Mouse (Mus musculus) left cerebral cortex, postnatal 36 days (tissue): ENCODE results near the gene Gm1673. TPM values are rescaled to one million over a fixed set of nuclear protein-coding genes. Genes with fewer than 3 reads are reported as not detected.
"Not testable (repeated sequence)": the region's sequence is repeated elsewhere in the genome, so short reads cannot be mapped to it uniquely, and the experiment has no call there.

Source experiments
- DNase-seq, 2 experiments: peaks; one replicate each; pipeline ENCODE4 v3.0.0; 2021 to 2022; ENCODE audit warnings: low spot score in 2 of 2, mixed read lengths in 1 of 2
- intact Hi-C: fragments of 180-260 bp; cut with DNase I; formaldehyde crosslinking; loops from one replicate; pipeline ENCODE4 v1.15.1; 2025
- total RNA-seq, 2 experiments: library from RNA; stranded (reverse); gene quantifications; 2 replicates each; pipeline ENCODE4 v1.2.3; 2021

Gene Gm1673
- total RNA-seq: 10 to 100 TPM; 77.3 to 91.5 TPM

GRCm38 (mm10) chr5:33983309-33984121 lies at the start of gene Gm1673:
Gene Gm1673 (plus strand): TSS chr5:33983433.
- intact Hi-C loops: no loop called here
- peak; percentile 90 to 92 for DNase-seq

DNA sequence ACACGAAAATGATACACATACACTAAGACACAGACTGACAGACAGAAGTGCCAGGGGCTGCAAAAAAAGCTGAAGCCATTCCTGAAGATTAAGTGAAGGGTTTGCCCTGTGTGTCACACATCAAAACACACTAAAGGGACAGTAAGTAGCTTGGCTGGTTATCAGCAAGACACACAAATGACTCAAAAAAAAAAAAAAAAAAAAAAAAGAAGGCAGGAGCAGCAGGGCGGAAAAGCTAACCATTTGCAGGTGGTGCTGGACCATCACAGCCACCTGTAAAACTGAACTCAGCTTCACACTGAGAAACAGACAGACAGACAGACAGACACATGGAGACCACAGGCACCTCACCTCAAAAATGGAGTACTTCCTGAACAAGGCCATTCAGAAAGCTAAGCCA lies 49.2 kb upstream of the Gm1673 start:
- intact Hi-C loops: loop anchor here (10.0 kb wide), 1 partner anchor 279 kb away; the partner anchor contains the start of genes Slbp, Tacc3 and Tmem129
- no peak for DNase-seq

GRCm38 (mm10) chr5:33934877-33935276 lies 48.4 kb upstream of the Gm1673 start:
- intact Hi-C loops: loop anchor here (5.0 to 10.0 kb wide), 2 partner anchors 113 to 280 kb away; partner anchors contain the start of genes Nsd2, Slbp, Tacc3 and Tmem129
- no peak for DNase-seq

GRCm38 (mm10) chr5:33935700-33936111 lies 47.5 kb upstream of the Gm1673 start:
- DNase-seq: no peak
- intact Hi-C loops: loop anchor here (2.0 to 10.0 kb wide), 3 partner anchors 61 to 281 kb away; partner anchors contain the start of genes Nsd2, Slbp, Tacc3 and Tmem129

- peak; percentile 99 for DNase-seq
- intact Hi-C loops: loop anchor here (2.0 to 10.0 kb wide), 3 partner anchors 61 to 281 kb away; partner anchors contain the start of genes Nsd2, Slbp, Tacc3 and Tmem129
These were observed 47.0 kb upstream of the Gm1673 start, which contains the start of gene Nelfa for GRCm38 (mm10) chr5:33936120-33936707. Gene Nelfa (minus strand): TSS chr5:33936413.

GRCm38 (mm10) chr5:33937230-33937629 lies 46.0 kb upstream of the Gm1673 start:
- DNase-seq: no peak
- intact Hi-C loops: loop anchor here (2.0 to 10.0 kb wide), 3 partner anchors 60 to 282 kb away; partner anchors contain the start of genes Nsd2, Slbp, Tacc3 and Tmem129

DNA sequence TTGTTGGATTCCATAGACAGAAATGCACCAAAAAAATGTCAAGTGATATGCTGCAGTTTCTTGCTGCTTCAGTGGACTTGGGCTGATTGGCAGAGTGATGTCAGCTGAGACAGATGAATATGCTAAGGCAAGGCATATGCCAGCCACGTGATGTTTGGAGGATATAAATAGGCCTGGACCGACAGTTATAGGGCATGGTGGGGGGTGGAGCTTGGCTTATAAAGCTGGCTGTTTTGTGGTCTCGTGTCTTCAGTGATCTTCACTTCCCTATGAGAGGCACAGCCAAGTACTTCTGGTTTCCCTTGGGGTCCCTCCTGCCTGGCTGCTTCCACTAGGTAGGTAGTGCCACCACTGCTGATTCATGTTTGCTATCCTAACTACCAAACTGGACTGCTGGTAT lies 44.8 kb upstream of the Gm1673 start:
- no peak for DNase-seq
- intact Hi-C loops: loop anchor here (5.0 to 10.0 kb wide), 2 partner anchors 116 to 284 kb away; partner anchors contain the start of genes Nsd2, Slbp, Tacc3 and Tmem129

DNA sequence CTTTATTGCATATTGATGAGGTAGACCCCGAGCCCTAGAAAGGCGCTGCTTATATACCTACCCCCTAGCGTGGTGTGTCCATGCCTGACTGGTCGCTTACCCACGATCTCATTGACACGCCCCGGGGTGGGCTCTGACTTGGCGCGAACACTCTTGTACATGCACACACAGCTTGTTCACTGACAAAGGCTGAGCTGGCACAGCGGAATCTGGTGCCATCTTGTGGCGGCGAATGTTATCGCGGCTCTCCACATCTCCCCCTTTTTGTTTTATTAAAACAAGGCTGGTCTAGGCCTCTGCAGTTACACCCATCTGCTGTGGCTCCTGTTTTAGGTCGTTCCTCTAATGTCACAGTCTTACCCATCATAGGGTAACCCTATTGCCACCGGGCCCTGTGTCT lies 36.2 kb upstream of the Gm1673 start:
- intact Hi-C loops, DNase-seq: not testable (repeated sequence)

DNA sequence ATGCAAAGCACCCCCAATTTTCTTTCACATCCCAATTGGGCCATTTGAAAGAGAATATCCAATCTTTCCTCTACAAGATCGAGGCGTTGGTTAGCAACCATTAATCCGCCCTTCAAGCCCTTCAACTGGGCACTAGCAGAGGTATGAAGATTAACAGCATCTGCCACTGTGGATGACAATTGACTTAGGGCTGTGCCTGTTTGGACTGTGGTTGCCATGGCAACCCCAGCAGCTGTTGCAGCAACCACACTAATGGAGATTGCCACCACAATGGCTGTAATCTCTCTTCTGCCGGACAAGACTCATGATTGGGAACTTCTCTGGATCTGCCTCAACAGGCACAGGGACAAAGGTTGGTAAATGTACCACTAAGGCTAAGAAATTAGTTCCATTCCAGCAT lies 34.9 kb upstream of the Gm1673 start:
- no peak for DNase-seq
- intact Hi-C loops: no loop called here

DNA sequence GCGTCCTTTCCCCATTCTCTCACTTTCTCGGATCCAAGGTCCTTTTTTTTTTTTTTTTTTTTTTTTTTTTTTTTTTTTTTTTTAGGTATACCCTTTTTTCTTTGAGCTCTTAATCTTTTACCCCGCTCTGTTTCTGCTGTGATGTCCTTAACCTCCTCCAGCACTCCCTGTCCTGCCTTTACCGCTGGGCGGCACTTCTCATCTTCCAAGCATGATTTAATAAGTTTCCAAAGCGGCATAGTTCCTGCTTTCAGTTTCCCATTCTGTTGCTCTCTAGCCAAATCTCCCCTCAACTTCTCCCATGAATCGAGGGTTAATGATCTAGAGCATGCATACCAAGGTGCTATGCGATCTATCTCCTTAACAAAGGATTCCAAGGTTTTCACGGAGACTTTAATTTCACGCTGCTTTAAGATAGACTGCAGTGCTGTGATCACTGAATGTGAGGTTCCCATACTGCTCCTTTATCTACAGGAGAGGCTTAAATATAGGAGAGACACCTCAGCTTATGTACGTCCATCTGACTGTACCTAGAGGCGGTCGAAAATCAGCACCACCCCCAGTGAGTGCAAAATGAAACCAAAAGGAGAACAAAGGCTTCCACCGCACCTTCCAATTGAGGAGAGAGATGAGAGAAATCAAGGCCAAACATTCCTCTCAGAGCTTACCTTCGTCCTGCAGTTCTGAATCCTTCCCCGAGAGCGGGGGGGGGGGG lies 29.6 kb upstream of the Gm1673 start:
- no peak for DNase-seq
- intact Hi-C loops: no loop called here

DNA sequence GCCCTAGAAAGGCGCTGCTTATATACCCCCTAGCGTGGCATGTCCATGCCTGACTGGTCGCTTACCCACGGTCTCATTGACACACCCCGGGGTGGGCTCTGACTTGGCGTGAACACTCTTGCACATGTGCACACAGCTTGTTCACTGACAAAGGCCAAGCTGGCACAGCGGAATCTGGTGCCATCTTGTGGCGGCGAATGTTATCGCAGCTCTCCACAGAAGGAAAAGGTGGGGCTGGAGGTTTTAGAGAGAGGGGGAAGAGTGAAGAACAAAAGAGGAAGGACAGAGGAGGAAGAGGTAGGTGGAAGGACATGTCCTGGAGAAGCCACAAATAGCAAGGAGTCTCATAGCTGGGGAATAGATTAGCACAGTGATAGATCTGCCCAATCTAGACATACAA lies 28.9 kb upstream of the Gm1673 start:
- peak; percentile 81 to 84 for DNase-seq
- intact Hi-C loops: no loop called here

- intact Hi-C loops: no loop called here
- no peak for DNase-seq
These were observed 27.4 kb upstream of the Gm1673 start for GRCm38 (mm10) chr5:33955868-33956267.

- intact Hi-C loops: no loop called here
- no peak for DNase-seq
These were observed 23.9 kb upstream of the Gm1673 start for GRCm38 (mm10) chr5:33959382-33959781.

DNA sequence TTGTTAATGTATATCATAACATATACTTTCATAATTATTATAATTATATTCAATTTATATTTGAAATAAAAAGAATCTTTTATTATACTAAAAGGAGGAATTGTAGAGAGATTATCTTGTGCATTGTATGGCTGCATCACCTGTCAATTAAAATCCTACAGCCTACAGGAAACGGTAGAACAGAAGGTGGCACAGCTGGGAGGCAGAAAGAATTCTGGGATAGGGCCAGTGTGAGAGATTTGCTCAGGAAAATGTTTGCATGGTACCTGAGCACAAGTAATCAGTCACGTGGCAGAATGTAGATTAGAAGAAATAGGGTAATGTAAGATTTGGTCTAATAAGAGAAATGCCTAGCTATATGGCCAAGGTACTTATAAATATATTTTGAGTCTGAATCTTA lies 8.5 kb upstream of the Gm1673 start:
- intact Hi-C loops: no loop called here
- DNase-seq: no peak

DNA sequence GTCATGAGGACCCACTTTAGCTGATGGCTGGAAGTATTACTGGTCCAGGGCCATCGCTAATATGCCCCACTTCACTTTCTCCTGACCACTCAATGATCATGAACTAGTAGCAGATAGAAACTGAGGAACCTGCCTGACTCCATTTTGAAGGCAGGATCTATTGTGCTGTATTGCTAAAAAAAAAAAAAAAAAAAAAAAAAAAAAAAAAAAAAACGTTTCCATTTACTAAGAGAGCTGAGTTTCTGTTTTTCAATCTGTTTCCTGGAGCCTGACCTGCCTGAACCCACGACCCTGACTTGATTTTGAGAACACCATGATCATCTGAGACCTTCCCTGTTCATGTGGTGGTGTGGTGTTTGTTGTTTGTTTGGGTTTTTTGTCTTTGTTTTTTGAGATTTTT lies 7.0 kb upstream of the Gm1673 start:
- intact Hi-C loops: no loop called here
- DNase-seq: no peak

DNA sequence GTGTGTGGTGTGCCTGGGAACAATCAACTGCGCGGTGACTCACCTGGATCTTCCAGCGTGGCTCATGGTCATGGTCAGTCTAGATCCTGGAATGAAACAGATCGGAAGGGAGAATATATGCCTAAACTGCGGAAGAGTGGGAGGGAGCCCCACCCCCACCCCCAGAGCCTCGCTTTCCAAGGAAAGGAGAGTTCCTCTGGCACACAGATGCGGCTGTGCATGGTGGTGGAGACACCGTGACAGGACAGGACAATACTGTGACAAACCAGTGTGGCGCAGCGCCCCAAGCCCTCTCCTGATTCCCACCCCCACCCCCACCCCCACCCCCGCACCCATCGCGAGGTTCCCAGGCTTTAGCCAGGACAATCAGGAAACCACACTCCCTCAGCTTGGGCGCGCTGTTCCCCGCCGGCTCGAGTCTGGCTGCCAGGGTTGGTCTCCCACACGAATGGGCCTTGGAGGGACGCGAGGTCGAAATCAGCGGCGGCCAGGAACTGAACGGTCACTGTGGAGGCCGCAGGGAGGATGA lies 438 bp upstream of the Gm1673 start:
- DNase-seq: no peak
- intact Hi-C loops: no loop called here

DNA sequence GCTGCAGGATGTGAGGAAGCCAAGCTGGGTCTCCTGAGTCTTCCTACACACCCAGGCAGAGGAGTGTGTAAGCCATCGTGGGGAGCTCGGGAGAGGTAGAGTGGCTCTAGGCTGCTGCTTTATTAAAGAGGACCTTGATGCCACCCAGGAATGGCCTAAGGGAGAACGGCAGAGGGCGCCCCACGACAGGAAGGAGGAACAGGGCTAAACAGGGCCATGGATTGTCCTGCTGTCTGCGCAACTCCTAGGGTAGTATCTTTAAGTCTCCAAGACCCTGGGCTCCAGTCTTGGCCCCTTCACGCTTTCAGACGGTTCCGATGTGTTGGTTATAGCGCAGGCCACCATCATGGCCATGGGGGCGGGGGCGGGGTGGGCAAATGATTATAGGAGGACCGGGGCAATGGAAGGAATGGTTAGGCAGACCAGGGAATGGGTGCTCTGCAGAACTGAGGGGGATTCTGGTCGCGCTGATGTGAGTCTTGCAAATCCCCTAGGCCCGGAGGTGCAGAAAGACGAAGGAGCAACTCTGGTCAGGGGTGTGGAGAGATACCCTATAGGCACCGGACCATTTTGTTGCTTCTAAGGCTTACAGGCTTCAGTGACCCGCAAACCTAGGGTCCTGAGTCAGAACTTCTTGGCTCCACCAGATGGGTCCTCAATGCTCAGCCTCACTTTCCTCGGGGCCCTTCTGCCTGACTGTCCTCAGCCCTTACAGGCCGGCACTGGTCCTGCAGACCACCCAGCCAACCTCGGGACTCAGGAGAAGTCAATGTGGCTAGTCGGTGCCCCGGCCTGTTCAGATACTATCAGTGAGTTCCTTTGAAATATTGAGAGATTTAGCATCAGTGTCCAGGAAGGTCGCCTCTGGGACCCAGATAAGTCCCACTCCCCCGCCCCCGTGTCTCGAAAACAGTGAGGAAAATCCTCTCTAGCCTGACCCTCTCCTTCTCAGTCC lies 11.7 kb downstream of the Gm1673 start:
- intact Hi-C loops: loop anchor here (5.0 to 10.0 kb wide), 2 partner anchors 192 to 280 kb away; partner anchors contain the start of gene Mxd4
- peak; percentile 52 to 54 for DNase-seq
